Mouse (Mus musculus): ENCODE data around the gene Lmnb2. TPM values are rescaled to one million over a fixed set of nuclear protein-coding genes. Genes with fewer than 3 reads are reported as not detected.

Lmnb2 gene
- polyA plus RNA-seq, 1 experiment from 2014 or later = 27.5 TPM

Other genes with a start within 250 kb of the Lmnb2 start
- 82.1 and 92.8 TPM in 2 replicates for gene Mknk2, start 240.1 kb downstream of the Lmnb2 start, polyA plus RNA-seq (2015; fragmentation: Nextera tagmentation; extraction: Ambion mirVana)
- gene Mob3a, start 216.3 kb downstream of the Lmnb2 start, polyA plus RNA-seq (2015; fragmentation: Nextera tagmentation; extraction: Ambion mirVana) = 29.0 and 33.4 TPM in 2 replicates
- gene Izumo4, start 216.1 kb downstream of the Lmnb2 start, polyA plus RNA-seq (2015; fragmentation: Nextera tagmentation; extraction: Ambion mirVana) = 11.2 and 13.2 TPM in 2 replicates
- 45.7 and 49.5 TPM in 2 replicates for gene Ap3d1, start 176.0 kb downstream of the Lmnb2 start, polyA plus RNA-seq (2015; fragmentation: Nextera tagmentation; extraction: Ambion mirVana)
- gene Dot1l, start 163.0 kb downstream of the Lmnb2 start, polyA plus RNA-seq (2015; fragmentation: Nextera tagmentation; extraction: Ambion mirVana) = 18.8 and 19.2 TPM in 2 replicates
- 42.3 and 47.7 TPM in 2 replicates for gene Sf3a2, start 120.0 kb downstream of the Lmnb2 start, polyA plus RNA-seq (2015; fragmentation: Nextera tagmentation; extraction: Ambion mirVana)
- gene Plekhj1, start 119.6 kb downstream of the Lmnb2 start, polyA plus RNA-seq (2015; fragmentation: Nextera tagmentation; extraction: Ambion mirVana) = 79.4 and 83.3 TPM in 2 replicates
- 0.13 and 0.29 TPM in 2 replicates for gene Amh, start 113.0 kb downstream of the Lmnb2 start, polyA plus RNA-seq (2015; fragmentation: Nextera tagmentation; extraction: Ambion mirVana)
- gene Jsrp1, start 104.7 kb downstream of the Lmnb2 start, polyA plus RNA-seq (2015; fragmentation: Nextera tagmentation; extraction: Ambion mirVana) = 5.6 and 6.7 TPM in 2 replicates
- 2,111 and 2,265 TPM in 2 replicates for gene Oaz1, start 91.6 kb downstream of the Lmnb2 start, polyA plus RNA-seq (2015; fragmentation: Nextera tagmentation; extraction: Ambion mirVana)
- gene Lingo3, start 74.2 kb downstream of the Lmnb2 start, polyA plus RNA-seq (2015; fragmentation: Nextera tagmentation; extraction: Ambion mirVana) = 0.39 and 0.84 TPM in 2 replicates
- gene Lsm7, start 63.0 kb downstream of the Lmnb2 start, polyA plus RNA-seq (2015; fragmentation: Nextera tagmentation; extraction: Ambion mirVana) = 141 and 148 TPM in 2 replicates
- 28.4 and 33.2 TPM in 2 replicates for gene Sppl2b, start 63.0 kb downstream of the Lmnb2 start, polyA plus RNA-seq (2015; fragmentation: Nextera tagmentation; extraction: Ambion mirVana)
- not detected in 2 replicates for gene Tmprss9, start 46.4 kb downstream of the Lmnb2 start, polyA plus RNA-seq (2015; fragmentation: Nextera tagmentation; extraction: Ambion mirVana)
- gene Timm13, start 17.3 kb downstream of the Lmnb2 start, polyA plus RNA-seq (2015; fragmentation: Nextera tagmentation; extraction: Ambion mirVana) = 286 and 289 TPM in 2 replicates
- 33.6 and 34.3 TPM in 2 replicates for gene Gadd45b, start 11.8 kb upstream of the Lmnb2 start, polyA plus RNA-seq (2015; fragmentation: Nextera tagmentation; extraction: Ambion mirVana)
- 1.4 TPM in 2 replicates for gene Gng7, start 96.7 kb upstream of the Lmnb2 start, polyA plus RNA-seq (2015; fragmentation: Nextera tagmentation; extraction: Ambion mirVana)
- gene Diras1, start 107.4 kb upstream of the Lmnb2 start, polyA plus RNA-seq (2015; fragmentation: Nextera tagmentation; extraction: Ambion mirVana) = 0.06 and 0.09 TPM in 2 replicates
- 9.6 and 10.8 TPM in 2 replicates for gene Slc39a3, start 119.2 kb upstream of the Lmnb2 start, polyA plus RNA-seq (2015; fragmentation: Nextera tagmentation; extraction: Ambion mirVana)
- 166 and 174 TPM in 2 replicates for gene Sgta, start 141.9 kb upstream of the Lmnb2 start, polyA plus RNA-seq (2015; fragmentation: Nextera tagmentation; extraction: Ambion mirVana)
- gene Thop1, start 151.8 kb upstream of the Lmnb2 start, polyA plus RNA-seq (2015; fragmentation: Nextera tagmentation; extraction: Ambion mirVana) = 29.8 and 31.4 TPM in 2 replicates
- gene Creb3l3, start 180.6 kb upstream of the Lmnb2 start, polyA plus RNA-seq (2015; fragmentation: Nextera tagmentation; extraction: Ambion mirVana) = 0.70 and 1.00 TPM in 2 replicates
- 143 and 152 TPM in 2 replicates for gene Map2k2, start 187.7 kb upstream of the Lmnb2 start, polyA plus RNA-seq (2015; fragmentation: Nextera tagmentation; extraction: Ambion mirVana)
- 25.5 and 30.1 TPM in 2 replicates for gene Zbtb7a, start 217.0 kb upstream of the Lmnb2 start, polyA plus RNA-seq (2015; fragmentation: Nextera tagmentation; extraction: Ambion mirVana)
- 34.7 and 37.5 TPM in 2 replicates for gene Pias4, start 249.7 kb upstream of the Lmnb2 start, polyA plus RNA-seq (2015; fragmentation: Nextera tagmentation; extraction: Ambion mirVana)